Mouse (Mus musculus) cortical plate, adult 2 months (tissue): ENCODE results near the gene Ttll4.

Experiments
- CTCF ChIP-seq: fragments of 200-500 bp; IDR thresholded peaks from 2 replicates; pipeline ENCODE4 v1.5.1; 2011; ENCODE audit warnings: mild to moderate bottlenecking, control low read depth, low read length; ENCODE audit not compliant: insufficient read depth; ENCODE audit errors: extremely low read depth
- POLR2A ChIP-seq: fragments of 200-500 bp; IDR thresholded peaks from 2 replicates; pipeline ENCODE4 v1.6.1; 2011; ENCODE audit warnings: mild to moderate bottlenecking, low read length, control low read depth; ENCODE audit not compliant: insufficient read depth; ENCODE audit errors: extremely low read depth

DNA sequence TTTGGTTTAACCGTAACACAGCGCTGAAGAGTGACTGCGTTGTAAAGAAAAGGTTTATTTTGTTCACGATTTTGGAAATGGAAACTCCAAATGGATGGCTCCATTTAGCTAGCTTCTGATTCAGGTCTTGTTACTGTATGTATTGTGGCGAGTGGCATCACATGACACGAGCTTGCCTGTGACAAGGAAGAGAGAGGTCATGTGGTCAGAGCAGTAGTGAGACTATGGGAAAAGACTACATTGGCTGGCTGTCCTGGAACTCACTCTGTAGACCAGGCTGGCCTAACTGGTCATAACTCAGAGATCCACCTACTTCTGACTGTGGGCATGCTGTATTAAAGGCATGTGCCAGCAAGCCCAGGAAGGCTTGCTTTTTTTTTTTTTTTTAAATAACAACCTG is 54.3 kb downstream of the Ttll4 start:
- TF ChIP-seq POLR2A, result no peak
- no peak for TF ChIP-seq CTCF
